Mouse (Mus musculus) liver, embryonic 13.5 days (tissue): ENCODE measurements around the gene Cnpy1. TPM values are rescaled to one million over a fixed set of nuclear protein-coding genes. Genes with fewer than 3 reads are reported as not detected.

Experiments used
- ATAC-seq: fragments of 200-750 bp; cut with Nextera tagmentation; 2 replicates; pipeline ENCODE4 v1.8.0; 2017; ENCODE audit warnings: low read depth, mild to moderate bottlenecking, moderate number of reproducible peaks, moderate library complexity
- DNase-seq: peaks from one replicate; pipeline ENCODE4 v3.0.0; 2022
- H3K27ac ChIP-seq: fragments of 300-500 bp; sonication (generic); 2 replicates; pipeline ENCODE4 v1.5.1; 2015; ENCODE audit warnings: moderate library complexity, mild to moderate bottlenecking, inconsistent platforms
- H3K27me3 ChIP-seq: fragments of 300-500 bp; sonication (generic); 2 replicates; pipeline ENCODE4 v1.6.1; 2015; ENCODE audit warnings: mild to moderate bottlenecking, inconsistent platforms
- H3K36me3 ChIP-seq: fragments of 300-500 bp; sonication (generic); 2 replicates; pipeline ENCODE4 v1.6.1; 2015; ENCODE audit warnings: mild to moderate bottlenecking, inconsistent platforms
- H3K4me1 ChIP-seq: fragments of 300-500 bp; sonication (generic); replicated peaks from 2 replicates; pipeline ENCODE4 v1.6.1; 2015; ENCODE audit warnings: inconsistent platforms
- H3K4me2 ChIP-seq: fragments of 300-500 bp; sonication (generic); 2 replicates; pipeline ENCODE4 v1.6.1; 2015; ENCODE audit warnings: inconsistent platforms, mild to moderate bottlenecking, moderate library complexity
- H3K4me3 ChIP-seq: fragments of 300-500 bp; sonication (generic); replicated peaks from 2 replicates; pipeline ENCODE4 v1.5.1; 2015; ENCODE audit warnings: mild to moderate bottlenecking, inconsistent platforms
- H3K9ac ChIP-seq: fragments of 300-500 bp; sonication (generic); 2 replicates; pipeline ENCODE4 v1.6.1; 2015; ENCODE audit warnings: mild to moderate bottlenecking, inconsistent platforms
- H3K9me3 ChIP-seq: fragments of 300-500 bp; sonication (generic); replicated peaks from 2 replicates; pipeline ENCODE4 v1.6.1; 2016; ENCODE audit warnings: inconsistent platforms
- WGBS: fragments of 180-500 bp; shearing (Covaris S2); methylation state at CpG from one replicate; pipeline ENCODE4 v1.1.7; 2015; ENCODE audit not compliant: insufficient replicate concordance; 5-methylcytosine and 5-hydroxymethylcytosine counted together
- polyA plus RNA-seq: library from polyadenylated mRNA; unstranded; fragments of >200 nt; fragmentation: Nextera tagmentation; extraction: Ambion mirVana; gene quantifications from 2 replicates; pipeline ENCODE4 v1.2.1, GENCODE M21; 2015

Gene Cnpy1
- polyA plus RNA-seq, 1 experiment from 2014 or later = 0.03 TPM

GRCm38 (mm10) chr5:28238876-28239275, 6.7 kb downstream of the Cnpy1 start:
- H3K4me1 ChIP-seq = no peaks in the 10 kb centered on the region
- no peak overlapping the region for H3K4me3 ChIP-seq
- no peaks in the 10 kb centered on the region for H3K36me3 ChIP-seq
- H3K4me2 ChIP-seq = no peak overlapping the region
- H3K9me3 ChIP-seq = no peaks in the 10 kb centered on the region
- no peak overlapping the region for H3K9ac ChIP-seq
- no peak for DNase-seq
- H3K27ac ChIP-seq = no peak overlapping the region
- no peaks in the 10 kb centered on the region for H3K27me3 ChIP-seq
- no peak for ATAC-seq
- WGBS = 57% methylated on average over 5 of the region's 5 CpGs

GRCm38 (mm10) chr5:28238152-28238551, 7.5 kb downstream of the Cnpy1 start:
- H3K4me1 ChIP-seq = no peaks in the 10 kb centered on the region
- WGBS = 38% methylated on average over 4 of the region's 4 CpGs
- H3K4me2 ChIP-seq = no peak overlapping the region
- H3K9ac ChIP-seq = no peak overlapping the region
- ATAC-seq (no peak), DNase-seq (no peak)
- no peaks in the 10 kb centered on the region for H3K36me3 ChIP-seq
- H3K9me3 ChIP-seq = no peaks in the 10 kb centered on the region
- no peaks in the 10 kb centered on the region for H3K27me3 ChIP-seq
- no peak overlapping the region for H3K4me3 ChIP-seq
- no peak overlapping the region for H3K27ac ChIP-seq

DNA sequence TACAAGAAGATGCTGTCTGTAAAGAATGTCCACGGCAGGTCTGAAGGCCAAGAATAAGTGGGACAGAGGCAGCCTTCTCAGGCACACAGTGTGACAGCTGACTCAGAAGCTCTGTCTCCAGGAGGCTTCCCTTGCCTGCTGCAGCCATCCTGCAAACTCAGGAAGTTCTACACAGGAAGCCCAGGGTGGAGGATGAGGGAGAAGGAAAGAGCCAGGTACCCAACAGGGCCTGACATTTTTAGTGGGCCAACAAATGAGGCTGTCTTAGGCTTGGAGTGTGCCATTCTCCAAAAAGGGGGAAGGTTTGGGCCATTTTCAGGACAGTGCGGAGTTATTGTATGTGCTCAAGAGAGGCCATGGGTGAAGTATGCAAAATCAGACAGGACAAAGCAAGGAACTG, 7.9 kb downstream of the Cnpy1 start:
- no peaks in the 10 kb centered on the region for H3K27me3 ChIP-seq
- no peaks in the 10 kb centered on the region for H3K9me3 ChIP-seq
- H3K4me3 ChIP-seq = no peak overlapping the region
- H3K4me2 ChIP-seq = no peak overlapping the region
- H3K36me3 ChIP-seq = no peaks in the 10 kb centered on the region
- H3K4me1 ChIP-seq = no peaks in the 10 kb centered on the region
- no peak for DNase-seq
- ATAC-seq = no peak
- H3K27ac ChIP-seq = no peak overlapping the region
- H3K9ac ChIP-seq = no peak overlapping the region
- 60% methylated on average over 2 of the region's 2 CpGs for WGBS

GRCm38 (mm10) chr5:28237055-28237454, 8.6 kb downstream of the Cnpy1 start:
- Histone ChIP-seq H3K36me3 (no peaks in the 10 kb centered on the region), H3K27me3 (no peaks in the 10 kb centered on the region), H3K9me3 (no peaks in the 10 kb centered on the region), H3K4me1 (no peaks in the 10 kb centered on the region), H3K9ac (no peak overlapping the region), H3K27ac (no peak overlapping the region), H3K4me3 (no peak overlapping the region), H3K4me2 (no peak overlapping the region)
- no peak for DNase-seq
- no peak for ATAC-seq
- 34% methylated on average over 4 of the region's 4 CpGs for WGBS

DNA sequence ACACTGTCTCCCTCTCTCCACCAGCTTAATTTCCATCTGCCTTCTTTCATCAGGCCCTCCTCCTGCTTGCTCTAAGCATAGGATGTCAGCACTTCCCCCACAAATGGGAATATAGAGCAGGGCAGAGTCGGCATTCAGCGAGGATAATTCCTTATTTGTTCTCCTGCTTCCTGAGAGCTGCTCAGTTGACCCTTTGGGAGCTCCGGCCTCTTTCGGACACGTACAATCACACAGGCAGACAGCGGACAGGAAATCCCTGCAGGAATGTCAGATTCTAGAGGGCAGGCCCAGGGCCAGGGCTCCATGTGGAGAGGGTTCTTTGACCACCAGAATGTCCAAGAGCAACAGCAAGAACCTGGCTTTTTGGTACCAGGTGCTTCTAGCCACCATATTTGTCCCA, 9.5 kb downstream of the Cnpy1 start:
- Histone ChIP-seq H3K4me2 (no peak overlapping the region), H3K27me3 (no peaks in the 10 kb centered on the region), H3K4me3 (no peak overlapping the region), H3K9me3 (no peaks in the 10 kb centered on the region), H3K4me1 (no peaks in the 10 kb centered on the region), H3K27ac (no peak overlapping the region), H3K36me3 (no peaks in the 10 kb centered on the region), H3K9ac (no peak overlapping the region)
- DNase-seq (no peak), ATAC-seq (no peak)
- 43% methylated on average over 6 of the region's 6 CpGs for WGBS

DNA sequence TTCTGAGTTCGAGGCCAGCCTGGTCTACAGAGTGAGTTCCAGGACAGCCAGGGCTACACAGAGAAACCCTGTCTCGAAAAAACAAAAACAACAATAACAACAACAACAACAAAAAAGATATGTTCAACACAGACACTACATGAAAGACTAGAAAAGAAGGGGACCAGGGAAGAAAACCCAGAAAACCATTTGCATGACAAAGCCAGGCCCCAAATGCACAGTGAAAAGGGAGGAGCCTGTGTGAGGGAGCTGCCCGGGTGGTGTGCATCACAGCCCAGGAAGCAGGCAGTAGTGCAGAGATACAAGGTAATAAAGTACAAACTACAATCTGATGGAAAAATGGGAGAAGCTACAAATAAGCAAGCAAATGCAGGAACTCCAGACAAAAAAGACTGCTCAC, 13.5 kb downstream of the Cnpy1 start:
- H3K27me3 ChIP-seq = no peaks in the 10 kb centered on the region
- WGBS = 59% methylated on average over 3 of the region's 3 CpGs
- no peak overlapping the region for H3K27ac ChIP-seq
- H3K4me3 ChIP-seq = no peak overlapping the region
- no peaks in the 10 kb centered on the region for H3K4me1 ChIP-seq
- H3K36me3 ChIP-seq = no peaks in the 10 kb centered on the region
- H3K9me3 ChIP-seq = no peaks in the 10 kb centered on the region
- H3K4me2 ChIP-seq = no peak overlapping the region
- DNase-seq (no peak), ATAC-seq (no peak)
- H3K9ac ChIP-seq = no peak overlapping the region

DNA sequence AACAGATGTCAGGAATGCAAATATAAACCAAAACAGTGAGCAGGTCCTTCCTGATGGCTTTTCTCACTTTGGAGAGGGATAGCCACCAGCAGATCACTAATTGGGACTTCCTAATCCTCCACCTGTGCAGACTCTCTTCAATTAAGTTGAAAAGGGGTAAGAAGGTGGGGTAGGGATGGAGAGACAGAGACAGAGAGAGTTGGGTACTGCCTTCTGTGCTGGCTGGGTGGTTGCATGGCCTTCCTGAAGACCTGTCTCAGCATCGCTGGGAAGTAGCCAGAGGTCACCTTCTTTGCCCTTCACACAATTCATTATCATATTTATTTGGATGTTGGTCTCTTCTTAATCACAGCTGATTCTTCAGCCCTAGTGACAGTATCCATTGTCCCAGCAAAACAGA, 26.0 kb downstream of the Cnpy1 start:
- DNase-seq = no peak
- Histone ChIP-seq H3K9me3 (no peaks in the 10 kb centered on the region), H3K4me3 (no peak overlapping the region), H3K27ac (no peak overlapping the region), H3K36me3 (no peaks in the 10 kb centered on the region), H3K9ac (no peak overlapping the region), H3K4me2 (no peak overlapping the region), H3K27me3 (peaks cover 12% of the 10 kb centered on the region), H3K4me1 (no peaks in the 10 kb centered on the region)
- WGBS = 88% methylated on average over 1 of the region's 1 CpGs
- no peak for ATAC-seq

DNA sequence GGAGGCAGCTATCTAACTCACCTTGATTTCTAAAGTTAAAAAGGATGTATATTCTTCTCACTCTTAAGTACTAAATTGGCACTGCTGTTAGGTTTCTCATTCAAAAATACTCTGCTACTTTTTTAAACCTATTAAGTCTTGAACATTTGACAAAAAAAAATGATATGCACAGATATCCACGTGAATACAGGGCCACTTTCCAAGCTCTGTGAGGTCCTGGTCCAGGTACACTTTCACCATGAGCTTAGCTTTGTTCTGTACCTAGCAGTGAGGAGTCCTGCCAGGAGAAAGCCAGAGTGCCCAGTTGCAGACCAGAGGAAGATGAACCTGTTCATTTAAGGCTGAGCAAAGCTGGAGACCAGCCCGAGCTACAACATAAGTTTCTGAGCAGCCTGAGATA, 32.2 kb downstream of the Cnpy1 start:
- no peak for ATAC-seq
- Histone ChIP-seq H3K4me2 (no peak overlapping the region), H3K4me1 (peaks cover 5% of the 10 kb centered on the region; the same call in 1 of the 2 replicates), H3K27ac (no peak overlapping the region), H3K36me3 (no peaks in the 10 kb centered on the region), H3K27me3 (peaks cover 67% of the 10 kb centered on the region), H3K9ac (no peak overlapping the region), H3K9me3 (no peaks in the 10 kb centered on the region), H3K4me3 (no peak overlapping the region)
- 34% methylated on average over 2 of the region's 2 CpGs for whole genome bisulfite sequencing
- no peak for DNase-seq

DNA sequence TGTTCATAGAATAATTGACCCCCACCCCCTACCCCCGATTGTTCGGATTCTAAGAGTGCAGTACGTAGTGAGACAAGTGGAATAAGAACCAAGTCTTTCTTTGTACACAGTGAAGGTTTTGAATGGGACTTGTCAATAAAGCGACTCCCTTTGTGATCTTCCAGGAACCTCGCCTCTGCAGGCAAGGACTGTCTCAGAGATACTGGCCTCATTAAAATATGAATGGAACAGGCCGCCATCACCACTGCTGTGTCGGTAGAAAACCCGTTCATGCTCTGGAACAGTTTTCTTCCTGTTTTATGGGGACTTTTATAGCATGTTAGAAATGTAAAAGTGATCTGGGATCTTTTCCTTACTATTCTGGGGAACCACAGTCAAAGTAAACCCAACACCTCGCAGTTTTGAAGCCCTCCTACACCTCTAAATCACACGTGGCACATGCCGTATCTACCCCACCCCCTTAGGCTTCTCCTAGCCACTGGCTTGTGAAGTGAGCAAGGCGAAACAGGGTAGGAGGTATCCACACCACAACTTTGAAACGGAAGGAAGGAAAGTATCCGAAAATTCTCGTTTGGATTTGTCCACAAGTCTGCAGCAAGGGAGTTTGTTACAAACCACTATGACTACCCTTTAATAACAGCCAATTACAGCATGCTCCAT, 33.8 kb downstream of the Cnpy1 start:
- H3K36me3 ChIP-seq = no peaks in the 10 kb centered on the region
- no peak overlapping the region for H3K9ac ChIP-seq
- 5% methylated on average over 15 of the region's 15 CpGs for WGBS
- H3K27me3 ChIP-seq = peaks cover 81% of the 10 kb centered on the region
- DNase-seq (no peak), ATAC-seq (no peak)
- H3K4me2 ChIP-seq = no peak overlapping the region
- H3K4me1 ChIP-seq = peaks cover 5% of the 10 kb centered on the region; the same call in 1 of the 2 replicates
- no peaks in the 10 kb centered on the region for H3K9me3 ChIP-seq
- no peak overlapping the region for H3K27ac ChIP-seq
- H3K4me3 ChIP-seq = no peak overlapping the region

DNA sequence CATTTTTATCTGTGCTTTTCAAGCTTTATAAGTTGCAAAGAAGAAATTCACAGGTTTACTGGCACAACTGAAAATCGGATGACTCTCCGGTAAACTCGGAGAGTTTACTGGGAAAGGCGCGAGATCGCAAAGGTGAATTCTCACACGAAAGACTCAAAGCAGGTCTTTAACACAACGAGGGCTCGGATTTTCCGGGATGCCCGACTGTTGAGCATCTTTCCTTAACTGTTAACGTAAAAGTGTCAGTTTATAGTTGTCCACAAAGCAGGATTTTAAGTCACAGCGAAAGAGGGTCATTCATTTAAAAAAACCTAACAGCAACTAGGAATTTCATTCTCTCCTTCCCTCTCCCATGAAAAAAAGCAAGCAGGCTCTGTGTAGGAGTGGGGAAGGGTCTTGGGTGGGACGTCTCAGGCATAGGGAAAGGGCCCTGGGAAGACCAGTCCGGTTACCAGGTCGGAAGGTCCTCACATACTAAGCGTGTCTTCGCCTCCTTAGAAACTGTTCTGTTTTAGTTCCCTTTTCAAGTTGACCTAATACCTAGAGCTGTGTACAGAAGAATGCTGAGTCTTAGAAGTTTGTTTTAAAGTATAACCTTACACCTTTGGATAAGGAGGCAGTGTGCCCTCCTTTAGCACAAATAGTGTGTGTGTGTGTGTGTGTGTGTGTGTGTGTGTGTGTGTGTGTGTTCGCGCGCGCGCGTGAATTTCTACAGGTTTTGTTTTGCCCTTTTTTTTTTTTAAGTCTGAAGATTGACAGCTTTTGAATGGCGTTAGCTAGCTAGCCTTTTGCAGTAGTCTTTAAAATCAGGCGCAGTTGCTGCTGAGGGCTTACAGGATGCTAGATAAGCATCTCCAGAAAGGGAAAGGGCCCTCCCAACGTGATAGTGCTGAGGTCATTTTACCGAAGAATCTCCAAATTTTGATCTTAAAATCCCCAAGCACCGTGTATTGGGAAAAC, 34.7 kb downstream of the Cnpy1 start:
- Histone ChIP-seq H3K27ac (no peak overlapping the region), H3K27me3 (peaks cover 84% of the 10 kb centered on the region), H3K4me2 (no peak overlapping the region), H3K9me3 (no peaks in the 10 kb centered on the region), H3K36me3 (no peaks in the 10 kb centered on the region), H3K4me1 (peaks cover 8% of the 10 kb centered on the region), H3K9ac (no peak overlapping the region), H3K4me3 (no peak overlapping the region)
- 2% methylated on average over 29 of the region's 29 CpGs for WGBS
- ATAC-seq = no peak
- DNase-seq = no peak

- peaks cover 89% of the 10 kb centered on the region for H3K27me3 ChIP-seq
- no peaks in the 10 kb centered on the region for H3K9me3 ChIP-seq
- WGBS = 1% methylated on average over 80 of the region's 80 CpGs
- no peak for ATAC-seq
- no peak overlapping the region for H3K27ac ChIP-seq
- no peak for DNase-seq
- no peaks in the 10 kb centered on the region for H3K36me3 ChIP-seq
- H3K4me3 ChIP-seq = peak overlapping the region; percentile 35
- H3K4me2 ChIP-seq = peak overlapping the region; percentile 47
- peaks cover 10% of the 10 kb centered on the region for H3K4me1 ChIP-seq
- no peak overlapping the region for H3K9ac ChIP-seq
These were observed 35.8 kb downstream of the Cnpy1 start for GRCm38 (mm10) chr5:28209549-28210431.
